Mouse (Mus musculus): ENCODE data around the gene Rnase11.
"Not testable (repeated sequence)": the region's sequence is repeated elsewhere in the genome, so short reads cannot be mapped to it uniquely, and the experiment has no call there.

The Rnase11 gene

DNA sequence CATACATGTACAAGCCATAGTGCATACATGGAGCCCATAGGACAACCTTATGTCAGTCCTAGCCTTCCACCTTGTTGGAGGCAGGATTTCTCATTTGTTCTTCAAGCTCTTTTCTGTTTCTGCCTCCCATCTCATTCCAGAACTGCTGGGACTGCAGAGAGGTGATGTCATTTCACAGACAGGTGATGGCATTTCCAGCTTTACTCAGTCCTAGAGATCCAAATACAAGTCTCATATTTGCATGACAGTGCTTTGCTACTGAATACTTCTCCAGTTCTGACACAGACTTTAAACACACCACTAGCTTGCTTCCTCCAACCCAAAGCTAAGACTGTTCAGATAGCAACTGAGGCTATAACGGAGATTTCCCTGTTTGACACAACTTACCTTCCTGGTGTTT, 29.2 kb upstream of the Rnase11 start:
- no peak for DNase-seq

GRCm38 (mm10) chr14:51074335-51074734, 24.4 kb upstream of the Rnase11 start, which contains the start of gene Olfr750:
Olfr750 (minus strand) TSS chr14:51074435.
- DNase-seq = no peak

DNA sequence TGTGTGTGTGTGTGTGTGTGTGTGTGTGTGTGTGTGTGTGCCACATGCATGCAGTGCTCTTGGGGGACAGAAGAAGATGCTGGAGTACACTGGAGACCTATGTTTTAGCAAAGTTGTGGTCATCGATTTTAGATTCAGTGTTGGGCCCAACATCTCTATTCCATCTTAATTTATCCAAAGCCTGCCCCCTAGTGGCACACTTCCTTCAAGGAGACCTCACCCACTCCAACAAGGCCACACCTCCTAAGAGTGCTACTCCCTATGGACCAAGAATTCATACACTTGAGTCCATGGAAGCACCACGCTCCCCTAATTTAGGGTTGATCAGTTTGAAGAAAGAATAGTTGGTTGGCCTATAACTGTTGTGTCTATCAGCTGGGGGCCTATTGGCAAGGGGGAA, 19.7 kb upstream of the Rnase11 start:
- peak in 1 of 2 experiments; percentile 14 for DNase-seq

GRCm38 (mm10) chr14:51068956-51069355, 19.0 kb upstream of the Rnase11 start:
- DNase-seq = no peak

DNA sequence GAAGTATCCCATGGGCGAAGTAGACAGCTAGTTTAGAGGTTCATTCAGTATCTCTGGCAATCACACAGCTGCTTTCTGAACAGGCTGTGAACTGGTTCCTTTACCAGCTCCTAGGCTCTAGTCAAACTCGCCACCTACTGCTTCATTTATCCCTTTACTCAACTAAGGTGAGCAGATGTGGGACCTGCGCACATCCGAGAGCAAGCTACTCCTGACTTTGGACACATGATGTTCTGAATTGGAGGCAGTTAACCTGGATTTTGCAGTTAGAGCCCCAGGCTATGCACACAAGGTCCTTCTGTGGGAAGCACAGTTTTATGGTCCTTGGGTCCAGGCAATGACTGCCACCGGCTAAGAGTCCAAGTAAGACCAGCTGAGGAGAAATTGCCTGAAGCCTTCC, 10.8 kb upstream of the Rnase11 start:
- DNase-seq = no peak

GRCm38 (mm10) chr14:51057401-51057831, 7.5 kb upstream of the Rnase11 start, which contains the start of gene Rnase12:
Rnase12 (minus strand) TSS chr14:51057661.
- no peak for DNase-seq

- DNase-seq = no peak
These were observed 4.6 kb upstream of the Rnase11 start for GRCm38 (mm10) chr14:51054243-51055237.

- no peak for DNase-seq
These were observed 3.2 kb upstream of the Rnase11 start for GRCm38 (mm10) chr14:51053176-51053575.

GRCm38 (mm10) chr14:51051941-51052340, 2.0 kb upstream of the Rnase11 start:
- no peak for DNase-seq

- DNase-seq = no peak
These were observed 2.1 kb downstream of the Rnase11 start for GRCm38 (mm10) chr14:51047846-51048245.

- DNase-seq = no peak
These were observed 8.2 kb downstream of the Rnase11 start, which contains the start of gene Rnase9 for GRCm38 (mm10) chr14:51041769-51042168. Rnase9 (minus strand) TSS chr14:51041869.

GRCm38 (mm10) chr14:51036214-51036613, 13.7 kb downstream of the Rnase11 start:
- no peak for DNase-seq

- no peak for DNase-seq
These were observed 14.8 kb downstream of the Rnase11 start for GRCm38 (mm10) chr14:51035206-51035605.

DNA sequence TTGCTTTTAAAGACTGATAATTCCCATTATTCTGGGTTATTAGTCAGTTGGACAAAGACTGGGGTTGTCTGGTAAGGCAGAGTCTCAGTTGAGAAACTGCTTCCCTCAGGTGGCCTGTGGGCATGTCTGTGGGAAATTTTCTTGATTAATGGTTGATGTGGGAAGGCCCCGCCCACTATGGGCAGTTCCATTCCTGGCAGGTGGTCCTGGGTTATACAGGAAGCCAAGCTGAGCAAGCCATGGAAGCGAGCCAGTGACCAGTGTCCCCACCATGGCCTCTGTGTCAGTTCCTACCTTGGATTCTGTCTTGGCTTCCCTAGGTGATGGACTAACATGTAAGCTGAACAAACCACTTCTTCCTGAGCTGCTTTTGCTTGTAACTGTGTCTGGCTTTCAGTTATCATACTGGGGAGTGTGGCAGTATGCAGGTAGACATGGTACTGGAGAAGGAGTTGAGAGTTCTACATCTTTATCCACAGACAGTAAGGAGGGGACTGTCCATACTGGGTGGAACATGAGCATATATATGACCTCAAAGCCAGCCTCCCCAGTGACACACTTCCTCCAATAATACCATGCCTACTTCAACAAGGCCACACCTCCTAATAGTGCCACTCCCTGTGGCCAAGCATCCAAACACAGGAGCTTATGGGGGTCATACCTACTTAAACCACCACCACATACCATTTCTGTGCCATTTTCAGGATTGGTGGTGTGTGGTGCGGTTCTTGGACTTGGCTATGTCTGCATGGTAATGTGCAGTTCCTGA, 22.4 kb downstream of the Rnase11 start:
- DNase-seq = peak in 1 of 2 experiments; percentile 5

DNA sequence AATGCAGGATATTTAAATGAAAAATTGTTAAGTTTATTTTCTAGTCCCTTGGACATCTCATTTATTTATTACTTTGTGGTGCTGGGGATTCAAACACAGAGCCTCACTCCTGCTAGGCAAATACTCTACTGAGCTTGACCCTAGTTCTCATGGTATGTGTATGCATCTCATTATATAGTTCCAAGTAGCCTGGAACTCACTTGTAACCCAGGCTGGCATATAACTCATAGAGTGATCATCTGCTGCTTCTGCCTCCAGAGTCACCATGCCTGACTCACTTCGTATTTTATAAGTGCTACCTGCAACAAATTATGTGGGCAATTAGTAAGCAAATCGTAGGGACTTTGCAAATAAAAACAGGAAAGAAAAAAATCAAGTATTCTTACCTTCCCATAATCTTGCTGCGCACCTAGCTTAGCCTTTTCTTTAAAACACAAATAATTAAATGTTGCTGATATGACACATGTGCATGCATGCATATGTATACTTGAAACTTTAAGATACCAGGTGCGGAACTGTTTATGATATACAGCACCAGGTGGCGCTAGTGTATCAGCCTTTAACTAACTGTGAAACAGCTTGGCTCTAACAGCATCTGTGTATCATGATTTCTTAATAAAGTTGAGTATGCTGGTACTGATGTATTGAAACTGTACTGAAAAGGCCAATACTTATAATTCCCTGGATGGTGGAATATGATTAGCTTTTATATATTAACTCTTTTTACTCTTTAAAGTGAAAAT, 23.4 kb downstream of the Rnase11 start:
- DNase-seq = peak; percentile 73 to 76

- DNase-seq = no peak
These were observed 25.1 kb downstream of the Rnase11 start for GRCm38 (mm10) chr14:51024820-51025219.

DNA sequence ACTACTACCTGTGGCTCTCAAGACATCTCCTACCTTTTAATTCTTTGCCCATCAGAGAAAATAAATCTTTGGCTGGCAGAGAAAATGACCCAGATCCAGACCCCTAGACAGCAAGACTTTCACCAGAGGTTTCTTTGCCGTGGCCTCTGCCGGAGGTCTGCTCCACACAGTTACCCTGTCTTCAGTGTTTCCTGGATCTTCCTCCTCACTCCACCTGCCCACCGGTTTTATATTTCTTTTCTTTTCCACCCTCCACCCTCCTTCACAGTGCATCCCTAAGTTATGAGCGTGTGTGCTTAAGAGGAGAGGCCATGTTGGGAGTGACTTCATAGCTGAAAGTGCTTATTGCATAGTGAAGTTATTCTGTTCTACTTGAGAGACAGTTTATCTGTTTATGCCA, 26.5 kb downstream of the Rnase11 start:
- DNase-seq = no peak

GRCm38 (mm10) chr14:51017256-51017655, 32.7 kb downstream of the Rnase11 start:
- no peak for DNase-seq

- no peak for DNase-seq
These were observed 34.2 kb downstream of the Rnase11 start for GRCm38 (mm10) chr14:51015780-51016179.

DNA sequence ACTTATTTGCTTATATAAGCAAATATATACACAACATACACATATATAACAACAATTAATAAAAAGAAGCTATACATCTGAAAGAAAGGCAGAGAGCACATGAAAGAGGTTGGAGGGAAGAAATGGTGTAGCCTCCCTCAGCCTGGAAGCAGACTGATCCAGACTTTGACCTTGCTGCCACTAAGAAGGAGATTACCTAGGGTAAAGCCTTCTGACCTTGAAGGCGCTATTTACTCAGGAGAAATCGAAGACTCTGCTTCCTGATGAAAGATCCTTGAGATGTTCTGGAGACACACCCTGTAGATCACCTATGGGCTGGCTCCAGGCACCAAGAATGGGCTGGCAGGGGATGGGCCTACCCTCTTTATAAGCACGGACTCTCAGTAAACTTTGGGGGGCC, 35.2 kb downstream of the Rnase11 start:
- DNase-seq = not testable (repeated sequence)

GRCm38 (mm10) chr14:51009572-51009971, 40.4 kb downstream of the Rnase11 start:
- DNase-seq = no peak

- no peak for DNase-seq
These were observed 41.2 kb downstream of the Rnase11 start for GRCm38 (mm10) chr14:51008781-51009180.
